Mouse (Mus musculus) bone marrow macrophage, adult 2 months (primary cell): Measurements from ENCODE around the gene Ccdc8.

ENCODE experiments used
- CTCF ChIP-seq: IDR thresholded peaks from 2 replicates; pipeline ENCODE4 v1.5.1; 2012; ENCODE audit warnings: low read depth, mild to moderate bottlenecking, low read length, moderate library complexity
- POLR2A ChIP-seq: IDR thresholded peaks from 2 replicates; pipeline ENCODE4 v1.6.1; 2012; ENCODE audit warnings: mild to moderate bottlenecking, low read depth, low read length, borderline replicate concordance

DNA sequence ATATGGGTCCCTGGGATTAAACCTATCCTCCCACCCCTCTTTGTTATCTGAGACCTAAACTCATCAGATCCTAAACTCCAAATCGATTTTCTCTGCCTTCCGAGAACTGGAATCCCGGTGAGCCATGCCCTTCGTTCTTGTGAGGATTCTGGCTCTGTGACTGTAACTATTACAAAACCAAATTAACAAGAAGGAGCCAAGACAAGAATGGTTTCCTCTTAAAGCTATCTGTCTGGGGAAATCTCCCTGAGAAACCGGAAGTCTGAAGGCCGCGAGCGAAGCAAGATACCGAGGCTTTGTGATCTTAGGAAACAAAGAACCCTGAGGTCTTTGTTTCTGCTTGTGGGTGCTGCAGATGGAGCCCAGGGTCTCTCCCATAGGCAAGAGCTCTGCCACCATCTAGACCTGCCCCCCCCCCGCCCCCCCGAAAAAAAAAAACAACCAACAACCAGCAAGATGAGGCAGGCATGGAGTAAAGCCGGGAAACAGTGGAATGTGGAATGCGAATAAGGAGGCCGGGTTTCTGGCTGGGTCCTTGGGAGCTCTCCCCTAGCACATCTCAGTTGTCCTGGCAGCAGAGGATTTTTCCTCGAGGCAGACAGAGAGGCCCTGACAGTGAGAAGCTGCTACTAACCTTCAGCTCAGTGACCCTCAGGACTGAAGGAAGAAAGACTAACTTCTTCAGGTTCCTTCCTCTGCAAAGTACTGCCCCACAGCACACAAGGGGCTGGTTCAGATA lies 2.3 kb upstream of the Ccdc8 start:
- TF ChIP-seq POLR2A: no peak
- no peak for TF ChIP-seq CTCF
